In genomic region chr16:38902111-38902778, GRCm38 (mm10) we compare ENCODE assay signal across 8 mouse cellular contexts. TPM values are rescaled to one million over a fixed set of nuclear protein-coding genes. Genes with fewer than 3 reads are reported as not detected.
A peak's percentile ranks its signal among the peaks of the same experiment; 100 is the strongest.
DNase-seq lines count a peak whose midpoint lies in the region; ATAC-seq and TF ChIP-seq lines count a peak whose summit lies in the region.

No protein-coding gene starts in this region.

- peak overlapping the region; percentile 71 for H3K4me3 ChIP-seq in heart, embryonic 12.5 days
- peak overlapping the region; percentile 66 for H3K4me3 ChIP-seq in kidney, embryonic 16.5 days (ENCODE audit: low read length)
- peak overlapping the region; percentile 97 for H3K4me3 ChIP-seq in liver, adult 2 months (ENCODE audit: insufficient read depth, low read depth, low read length)
- peak overlapping the region; percentile 5 for H3K4me3 ChIP-seq in myocyte

- peaks cover 12% of the 10 kb centered on the region; the same call in 1 of the 2 replicates for H3K79me2 ChIP-seq in liver, adult 2 months (ENCODE audit: control insufficient read depth, insufficient read depth, low read length)
- H3K79me2 ChIP-seq in myocyte (ENCODE audit: control insufficient read depth, insufficient read depth), result no peaks in the 10 kb centered on the region

- 0 out of 2 replicates have a peak, but pooled peaks have one; percentile 39 for ATAC-seq in erythroid progenitor cell, adult 5-6 weeks (replicated peaks; ENCODE audit: low FRiP score, poor library complexity, severe bottlenecking)
- peak; percentile 96 for ATAC-seq in heart, embryonic 12.5 days (ENCODE audit: insufficient number of reproducible peaks, low FRiP score)
- peak; percentile 99 for ATAC-seq in kidney, embryonic 16.5 days (ENCODE audit: low FRiP score, low TSS enrichment)

- peak overlapping the region; percentile 77 for H3K9ac ChIP-seq in heart, embryonic 12.5 days
- peak overlapping the region; percentile 78 for H3K9ac ChIP-seq in kidney, embryonic 16.5 days (replicated peaks; ENCODE audit: low read length)
- H3K9ac ChIP-seq in liver, adult 2 months (ENCODE audit: low read depth, low read length), result peak overlapping the region; percentile 99

- no peak for TF ChIP-seq POLR2A in brain, embryonic 14.5 days (IDR thresholded peaks at IDR 0.05; ENCODE audit: borderline replicate concordance, extremely low read depth, insufficient read depth, insufficient read length, poor library complexity, severe bottlenecking)
- 0 out of 2 replicates have a peak, but pooled peaks have one; percentile 7 for TF ChIP-seq POLR2A in liver, adult 2 months (IDR thresholded peaks at IDR 0.05; ENCODE audit: extremely low read depth, insufficient read depth, low read length)
- no peak for TF ChIP-seq POLR2A in myocyte (IDR thresholded peaks at IDR 0.05; ENCODE audit: insufficient read length, low read depth)

- H3K27ac ChIP-seq in heart, embryonic 12.5 days (ENCODE audit: poor library complexity, severe bottlenecking), result no peak overlapping the region
- H3K27ac ChIP-seq in kidney, embryonic 16.5 days (ENCODE audit: low read length), result 0 out of 2 replicates have a peak overlapping the region, but pooled peaks have one; percentile 12
- peak overlapping the region; percentile 98 for H3K27ac ChIP-seq in liver, adult 2 months (replicated peaks; ENCODE audit: insufficient read depth, low read depth, low read length)

- no peaks in the 10 kb centered on the region for H3K4me1 ChIP-seq in heart, embryonic 12.5 days (replicated peaks)
- no peaks in the 10 kb centered on the region for H3K4me1 ChIP-seq in kidney, embryonic 16.5 days (ENCODE audit: insufficient read depth, low read length)
- H3K4me1 ChIP-seq in liver, adult 2 months (ENCODE audit: control insufficient read depth, insufficient read depth, low read length), result peaks cover 11% of the 10 kb centered on the region

- H3K9me3 ChIP-seq in heart, embryonic 12.5 days (replicated peaks), result no peaks in the 10 kb centered on the region
- H3K9me3 ChIP-seq in kidney, embryonic 16.5 days (ENCODE audit: low read length), result no peaks in the 10 kb centered on the region

- no peaks in the 10 kb centered on the region for H3K36me3 ChIP-seq in heart, embryonic 12.5 days
- no peaks in the 10 kb centered on the region for H3K36me3 ChIP-seq in kidney, embryonic 16.5 days (ENCODE audit: insufficient read depth, low read length)
- no peaks in the 10 kb centered on the region for H3K36me3 ChIP-seq in liver, adult 2 months (ENCODE audit: control insufficient read depth, insufficient read depth, low read length)
- no peaks in the 10 kb centered on the region for H3K36me3 ChIP-seq in myocyte (ENCODE audit: control insufficient read depth, insufficient read depth)

- H3ac ChIP-seq in myocyte (ENCODE audit: control insufficient read depth, insufficient read length), result peak overlapping the region; percentile 23

- TF ChIP-seq CTCF in brain, embryonic 14.5 days (IDR thresholded peaks at IDR 0.05; ENCODE audit: borderline replicate concordance, extremely low read depth, insufficient read depth, insufficient read length), result peak; percentile 97
- peak; percentile 97 for TF ChIP-seq CTCF in liver, adult 2 months (IDR thresholded peaks at IDR 0.05; ENCODE audit: low read depth, low read length)

- H3K27me3 ChIP-seq in heart, embryonic 12.5 days (replicated peaks), result peaks cover 46% of the 10 kb centered on the region
- H3K27me3 ChIP-seq in kidney, embryonic 16.5 days (ENCODE audit: insufficient read depth, low read length), result peaks cover 41% of the 10 kb centered on the region
- H3K27me3 ChIP-seq in liver, adult 2 months (ENCODE audit: control insufficient read depth, insufficient read depth, low read length), result no peaks in the 10 kb centered on the region
- no peaks in the 10 kb centered on the region for H3K27me3 ChIP-seq in myocyte (ENCODE audit: control insufficient read depth, insufficient read depth, insufficient read length)

- peak overlapping the region; percentile 92 for H3K4me2 ChIP-seq in heart, embryonic 12.5 days
- peak overlapping the region; percentile 84 for H3K4me2 ChIP-seq in kidney, embryonic 16.5 days (replicated peaks; ENCODE audit: low read depth, low read length)
- H3K4me2 ChIP-seq in myocyte (ENCODE audit: low read depth), result peak overlapping the region; percentile 79

- peak; percentile 25 for DNase-seq in 3T3-L1 (ENCODE audit: low read depth, low spot score)
- DNase-seq in brain, embryonic 14.5 days (ENCODE audit: low read depth), result peak; percentile 92
- peak; percentile 62 for DNase-seq in liver, adult 2 months (ENCODE audit: extremely low read depth, low read depth, low spot score)
- peak; percentile 72 to 93 for DNase-seq in spleen, postnatal 4 days (ENCODE audit: low spot score in 2 of 2)

- WGBS in heart, embryonic 12.5 days, result under 1% methylated on average over 71 of the region's 71 CpGs
- under 1% methylated on average over 61 of the region's 71 CpGs for WGBS in kidney, embryonic 16.5 days
- under 1% methylated on average over 53 of the region's 71 CpGs for WGBS in liver, adult 2 months

TF ChIP-seq in myocyte, 11 proteins besides CTCF, POLR2A, EP300 and RAD21:
- TF ChIP-seq MYOG (IDR thresholded peaks at IDR 0.05; ENCODE audit: control insufficient read depth in 1 of 3, insufficient read depth in 1 of 3, insufficient read length in 2 of 3, low read depth in 2 of 3) (peak in 1 of 3 experiments; percentile 18), SRF (IDR thresholded peaks at IDR 0.05; ENCODE audit: control insufficient read depth, insufficient read length, low read depth) (no peak), USF1 (IDR thresholded peaks at IDR 0.05; ENCODE audit: low read depth) (no peak), REST (IDR thresholded peaks at IDR 0.05; ENCODE audit: insufficient read depth, insufficient read length) (no peak), MYOD1 (IDR thresholded peaks at IDR 0.05; ENCODE audit: control insufficient read depth in 1 of 3, insufficient read length in 2 of 3, low read depth in 2 of 3) (peak in 2 of 3 experiments; percentile 7 to 14), CEBPB (IDR thresholded peaks at IDR 0.05; ENCODE audit: insufficient read depth, poor library complexity, severe bottlenecking) (no peak), TCF12 (IDR thresholded peaks at IDR 0.05; ENCODE audit: insufficient read depth, poor library complexity, severe bottlenecking) (no peak), MAX (IDR thresholded peaks at IDR 0.05; ENCODE audit: low read depth) (no peak)

RNA-seq across cellular contexts. Expression of gene Igsf11, which starts 9.8 kb away (rescaled TPM):
- 6.4 and 8.1 TPM in 2 replicates for polyA plus RNA-seq in brain, embryonic 14.5 days (2012; rRNA removed)
- not detected in 2 replicates for total RNA-seq in erythroid progenitor cell, adult 5-6 weeks (2015; ENCODE audit: low replicate concordance)
- not detected in 2 replicates for total RNA-seq in erythroid progenitor cell, adult 5-6 weeks (2017; ENCODE audit: low replicate concordance)
- polyA plus RNA-seq in heart, embryonic 12.5 days (2016; fragmentation: Nextera tagmentation; extraction: Ambion mirVana), result 0.30 and 0.31 TPM in 2 replicates
- 2.6 and 2.9 TPM in 2 replicates for polyA plus RNA-seq in kidney, embryonic 16.5 days (2015; fragmentation: Nextera tagmentation; extraction: Ambion mirVana)
- total RNA-seq in liver, adult 2 months (2014; rRNA removed), result 9.5 and 10.7 TPM in 2 replicates
- 14.8 and 15.0 TPM in 2 replicates for polyA plus RNA-seq in liver, adult 2 months (2012; rRNA removed)
- 0.47 TPM for polyA plus RNA-seq in myocyte (2012; fragmentation: generic; extraction: Trizol)

Comparison
In these comparisons a context has a peak if more than half of its experiments do, and no peak if none do; other contexts are left out.
1. DNase-seq: peak in every context shown above with its lines; median percentile 92 in brain, embryonic 14.5 days; 82 in spleen, postnatal 4 days; 62 in liver, adult 2 months; 25 in 3T3-L1.
2. ATAC-seq: peak in every context shown above with its lines; median percentile 99 in kidney, embryonic 16.5 days; 96 in heart, embryonic 12.5 days; 39 in erythroid progenitor cell, adult 5-6 weeks.
3. H3K4me3 ChIP-seq: peak in every context shown above with its lines; median percentile 97 in liver, adult 2 months; 71 in heart, embryonic 12.5 days; 66 in kidney, embryonic 16.5 days; 5 in myocyte.